Mouse (Mus musculus) midbrain, embryonic 11.5 days (tissue): ENCODE data around the gene Picalm. TPM values are rescaled to one million over a fixed set of nuclear protein-coding genes. Genes with fewer than 3 reads are reported as not detected.
"Not testable (repeated sequence)": the region's sequence is repeated elsewhere in the genome, so short reads cannot be mapped to it uniquely, and the experiment has no call there.

Experiments used
- ATAC-seq: fragments of 200-750 bp; cut with Nextera tagmentation; 2 replicates; pipeline ENCODE4 v1.8.0; 2017; ENCODE audit warnings: moderate TSS enrichment, moderate library complexity; ENCODE audit not compliant: low FRiP score
- DNase-seq: peaks from one replicate; pipeline ENCODE4 v3.0.0; 2015; ENCODE audit warnings: low spot score; ENCODE audit errors: missing footprints
- H3K27ac ChIP-seq: fragments of 300-500 bp; sonication (generic); 2 replicates; pipeline ENCODE4 v1.5.1; 2014; ENCODE audit warnings: low read depth, low read length
- H3K27me3 ChIP-seq: fragments of 300-500 bp; sonication (generic); 2 replicates; pipeline ENCODE4 v1.6.1; 2014; ENCODE audit warnings: mild to moderate bottlenecking, low read length, moderate library complexity, mixed read lengths; ENCODE audit not compliant: control insufficient read depth, insufficient read depth
- H3K36me3 ChIP-seq: fragments of 300-500 bp; sonication (generic); 2 replicates; pipeline ENCODE4 v1.6.1; 2014; ENCODE audit warnings: mild to moderate bottlenecking, low read length, moderate library complexity, mixed read lengths; ENCODE audit not compliant: control insufficient read depth, insufficient read depth
- H3K4me1 ChIP-seq: fragments of 300-500 bp; sonication (generic); 2 replicates; pipeline ENCODE4 v1.6.1; 2014; ENCODE audit warnings: low read length; ENCODE audit not compliant: control insufficient read depth, insufficient read depth
- H3K4me2 ChIP-seq: fragments of 300-500 bp; sonication (generic); 2 replicates; pipeline ENCODE4 v1.6.1; 2014; ENCODE audit warnings: mild to moderate bottlenecking, moderate library complexity
- H3K4me3 ChIP-seq: fragments of 300-500 bp; sonication (generic); 2 replicates; pipeline ENCODE4 v1.5.1; 2014; ENCODE audit warnings: low read depth, low read length
- H3K9ac ChIP-seq: fragments of 300-500 bp; sonication (generic); 2 replicates; pipeline ENCODE4 v1.6.1; 2014; ENCODE audit warnings: low read length
- H3K9me3 ChIP-seq: fragments of 300-500 bp; sonication (generic); 2 replicates; pipeline ENCODE4 v1.6.1; 2016; ENCODE audit warnings: low read length; ENCODE audit not compliant: control insufficient read depth
- WGBS: fragments of 180-500 bp; shearing (Covaris S2); extraction: QIAGEN DNeasy Blood & Tissue Kit; methylation state at CpG from one replicate; pipeline ENCODE4 v1.1.7; 2014; 5-methylcytosine and 5-hydroxymethylcytosine counted together
- polyA plus RNA-seq: library from polyadenylated mRNA; unstranded; fragments of >200 nt; fragmentation: Nextera tagmentation; extraction: Ambion mirVana; gene quantifications from 2 replicates; pipeline ENCODE4 v1.2.1, GENCODE M21; 2014

Picalm gene
- polyA plus RNA-seq, 1 experiment from 2014 or later: 35.7 TPM

GRCm38 (mm10) chr7:90165970-90166369 is 36.0 kb downstream of the Picalm start:
- Histone ChIP-seq H3K27ac (no peak overlapping the region), H3K4me3 (no peak overlapping the region), H3K9me3 (no peaks in the 10 kb centered on the region), H3K4me1 (no peaks in the 10 kb centered on the region), H3K9ac (no peak overlapping the region), H3K36me3 (peaks cover 9% of the 10 kb centered on the region; the same call in 1 of the 2 replicates), H3K4me2 (no peak overlapping the region), H3K27me3 (no peaks in the 10 kb centered on the region)
- ATAC-seq (no peak), DNase-seq (no peak)
- 73% methylated on average over 1 of the region's 1 CpGs for WGBS

- not testable (repeated sequence) for H3K4me2 ChIP-seq, H3K27me3 ChIP-seq, H3K9ac ChIP-seq, H3K27ac ChIP-seq, H3K9me3 ChIP-seq, H3K36me3 ChIP-seq, H3K4me3 ChIP-seq, DNase-seq, H3K4me1 ChIP-seq, ATAC-seq
- 85% methylated on average over 10 of the region's 10 CpGs for WGBS
These were observed 37.8 kb downstream of the Picalm start for GRCm38 (mm10) chr7:90167777-90168176.

GRCm38 (mm10) chr7:90173778-90174177 is 43.8 kb downstream of the Picalm start:
- Histone ChIP-seq H3K27me3 (no peaks in the 10 kb centered on the region), H3K27ac (no peak overlapping the region), H3K9ac (no peak overlapping the region), H3K4me1 (no peaks in the 10 kb centered on the region), H3K4me3 (no peak overlapping the region), H3K9me3 (no peaks in the 10 kb centered on the region), H3K36me3 (peaks cover 9% of the 10 kb centered on the region; the same call in 1 of the 2 replicates), H3K4me2 (no peak overlapping the region)
- ATAC-seq (no peak), DNase-seq (no peak)
- WGBS: 96% methylated on average over 1 of the region's 1 CpGs

GRCm38 (mm10) chr7:90175576-90175975 is 45.6 kb downstream of the Picalm start:
- Histone ChIP-seq H3K9ac (no peak overlapping the region), H3K27me3 (no peaks in the 10 kb centered on the region), H3K27ac (no peak overlapping the region), H3K4me3 (no peak overlapping the region), H3K4me1 (no peaks in the 10 kb centered on the region), H3K9me3 (no peaks in the 10 kb centered on the region), H3K4me2 (no peak overlapping the region), H3K36me3 (peaks cover 9% of the 10 kb centered on the region; the same call in 1 of the 2 replicates)
- ATAC-seq: no peak
- WGBS: 90% methylated on average over 2 of the region's 2 CpGs
- no peak for DNase-seq

DNA sequence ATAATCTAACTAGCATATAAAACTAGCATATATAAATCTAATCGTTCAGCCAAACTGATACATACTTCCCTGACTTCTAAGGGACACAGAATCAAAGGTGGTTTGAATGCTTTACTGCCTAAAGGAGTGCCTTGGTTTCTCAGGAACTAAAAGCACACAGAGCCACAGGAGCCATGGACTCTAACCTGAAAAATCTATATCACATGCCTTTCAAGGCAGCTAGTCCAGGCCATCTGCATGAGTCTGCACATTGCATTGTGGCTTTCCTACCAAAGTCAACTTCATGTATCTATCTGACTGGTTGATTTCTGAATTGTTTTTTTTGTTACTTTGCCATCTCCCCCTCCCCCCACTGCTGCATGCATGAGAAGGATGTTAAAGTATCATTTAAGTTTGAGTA is 50.6 kb downstream of the Picalm start:
- Histone ChIP-seq H3K27me3 (no peaks in the 10 kb centered on the region), H3K36me3 (peaks cover 7% of the 10 kb centered on the region; the same call in 1 of the 2 replicates)

DNA sequence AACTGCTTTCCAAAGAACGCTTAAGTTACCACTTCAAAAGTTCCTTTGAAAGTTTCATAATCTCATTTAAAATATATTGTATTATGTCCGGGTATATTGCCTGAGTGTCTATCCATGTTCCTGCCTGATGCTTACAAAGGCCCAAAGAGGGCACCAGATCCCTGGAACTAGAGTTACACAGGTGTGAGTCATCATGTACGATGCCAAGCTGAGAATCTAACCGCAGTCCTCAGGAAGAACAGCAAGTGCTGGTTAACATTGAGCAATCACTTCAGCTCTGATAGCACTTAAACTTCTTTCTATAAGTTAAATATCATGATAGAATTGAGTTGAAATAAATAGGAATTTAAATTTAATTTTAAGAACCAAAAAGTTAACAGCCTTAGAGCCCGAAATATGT is 70.2 kb downstream of the Picalm start:
- no peak for DNase-seq
- H3K4me1 ChIP-seq: no peaks in the 10 kb centered on the region
- no peak overlapping the region for H3K4me2 ChIP-seq
- H3K36me3 ChIP-seq: peaks cover 3% of the 10 kb centered on the region
- no peaks in the 10 kb centered on the region for H3K9me3 ChIP-seq
- ATAC-seq: no peak
- no peaks in the 10 kb centered on the region for H3K27me3 ChIP-seq
- H3K27ac ChIP-seq: no peak overlapping the region
- WGBS: 92% methylated on average over 5 of the region's 5 CpGs
- H3K4me3 ChIP-seq: no peak overlapping the region
- no peak overlapping the region for H3K9ac ChIP-seq

More for the DNA sequence above, 50.6 kb downstream of the Picalm start:
- no peak overlapping the region for H3K4me3 ChIP-seq
- no peak overlapping the region for H3K27ac ChIP-seq
- ATAC-seq (no peak), DNase-seq (no peak)
- H3K9me3 ChIP-seq: no peaks in the 10 kb centered on the region
- no peak overlapping the region for H3K4me2 ChIP-seq
- WGBS: 100% methylated on average over 1 of the region's 1 CpGs
- H3K4me1 ChIP-seq: no peaks in the 10 kb centered on the region
- H3K9ac ChIP-seq: no peak overlapping the region

DNA sequence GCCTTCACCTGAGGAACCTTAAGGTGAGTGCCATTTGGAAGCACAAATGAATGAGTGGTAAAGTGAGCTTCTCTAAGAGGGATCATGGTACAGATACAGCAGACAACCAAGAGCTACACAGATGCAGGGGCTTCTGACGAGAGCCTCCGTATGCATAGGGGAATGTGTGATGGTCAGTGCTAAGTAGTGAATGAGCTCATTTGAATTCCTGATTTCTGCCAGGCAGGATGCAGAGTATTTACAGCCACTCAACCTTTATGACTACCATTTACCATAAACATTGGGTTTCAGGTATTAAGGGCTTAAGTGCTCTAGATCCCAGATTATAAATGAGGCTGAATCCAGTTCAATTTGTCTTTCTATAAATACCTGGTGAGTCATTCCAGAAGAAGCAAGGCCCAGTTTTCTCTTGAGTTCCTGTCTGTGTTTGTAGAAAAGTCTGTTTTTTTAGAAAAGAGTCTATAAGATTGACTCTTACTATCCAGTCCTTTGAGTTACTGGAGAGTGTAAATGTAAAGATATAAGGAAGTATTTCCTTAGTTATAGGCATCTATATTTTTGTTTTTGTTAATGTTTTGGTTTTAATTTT is 72.0 kb downstream of the Picalm start:
- Histone ChIP-seq H3K27ac (no peak overlapping the region), H3K36me3 (peaks cover 3% of the 10 kb centered on the region), H3K4me3 (no peak overlapping the region), H3K9me3 (no peaks in the 10 kb centered on the region), H3K9ac (no peak overlapping the region), H3K27me3 (no peaks in the 10 kb centered on the region), H3K4me2 (no peak overlapping the region), H3K4me1 (no peaks in the 10 kb centered on the region)
- ATAC-seq: no peak
- no peak for DNase-seq
- 87% methylated on average over 2 of the region's 2 CpGs for WGBS

DNA sequence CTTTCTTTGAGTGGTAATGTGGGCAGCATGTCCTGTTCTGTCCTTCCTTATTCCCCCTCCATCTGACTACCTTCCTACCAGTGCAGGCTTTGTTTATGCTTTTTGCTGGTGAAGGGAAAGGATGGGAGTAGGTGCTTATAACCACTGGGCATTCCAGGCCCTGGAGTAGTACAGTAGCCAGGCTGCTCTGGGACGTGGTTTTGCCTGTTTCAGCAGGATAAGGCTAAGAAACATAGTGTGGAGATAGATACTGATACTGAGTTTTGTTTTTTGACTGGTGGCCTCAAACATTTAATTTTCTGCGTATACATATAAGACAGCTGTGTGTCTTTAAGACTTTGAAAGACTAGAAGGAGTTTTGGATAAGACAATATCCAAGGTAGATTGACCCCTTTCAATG is 73.9 kb downstream of the Picalm start:
- WGBS: 92% methylated on average over 2 of the region's 2 CpGs
- Histone ChIP-seq H3K4me3 (no peak overlapping the region), H3K9me3 (no peaks in the 10 kb centered on the region), H3K4me1 (no peaks in the 10 kb centered on the region), H3K4me2 (no peak overlapping the region), H3K27ac (no peak overlapping the region), H3K9ac (no peak overlapping the region), H3K36me3 (peaks cover 8% of the 10 kb centered on the region), H3K27me3 (no peaks in the 10 kb centered on the region)
- ATAC-seq (no peak), DNase-seq (no peak)

- no peaks in the 10 kb centered on the region for H3K4me1 ChIP-seq
- no peaks in the 10 kb centered on the region for H3K9me3 ChIP-seq
- WGBS: 95% methylated on average over 2 of the region's 2 CpGs
- H3K4me2 ChIP-seq: no peak overlapping the region
- ATAC-seq (no peak), DNase-seq (no peak)
- peaks cover 5% of the 10 kb centered on the region; the same call in 1 of the 2 replicates for H3K36me3 ChIP-seq
- no peak overlapping the region for H3K27ac ChIP-seq
- no peak overlapping the region for H3K4me3 ChIP-seq
- H3K27me3 ChIP-seq: no peaks in the 10 kb centered on the region
- no peak overlapping the region for H3K9ac ChIP-seq
These were observed 80.1 kb downstream of the Picalm start for GRCm38 (mm10) chr7:90210116-90210515.
